Mouse (Mus musculus) stomach, postnatal 0 days (tissue): ENCODE measurements at regions not wholly inside any gene's neighbourhood (a gene's known extent, or its start where the extent isn't known, plus 50 kb on each side); places are given as distances from the start of the nearest gene placed in this dataset.

Experiments used
- CTCF ChIP-seq: IDR thresholded peaks from 2 replicates; pipeline ENCODE4 v1.5.1; 2016; ENCODE audit warnings: antibody characterized with exemption, low read depth, mild to moderate bottlenecking, moderate library complexity
- EP300 ChIP-seq: optimal IDR thresholded peaks from 2 replicates; pipeline ENCODE3; 2016; ENCODE audit warnings: antibody characterized with exemption

DNA sequence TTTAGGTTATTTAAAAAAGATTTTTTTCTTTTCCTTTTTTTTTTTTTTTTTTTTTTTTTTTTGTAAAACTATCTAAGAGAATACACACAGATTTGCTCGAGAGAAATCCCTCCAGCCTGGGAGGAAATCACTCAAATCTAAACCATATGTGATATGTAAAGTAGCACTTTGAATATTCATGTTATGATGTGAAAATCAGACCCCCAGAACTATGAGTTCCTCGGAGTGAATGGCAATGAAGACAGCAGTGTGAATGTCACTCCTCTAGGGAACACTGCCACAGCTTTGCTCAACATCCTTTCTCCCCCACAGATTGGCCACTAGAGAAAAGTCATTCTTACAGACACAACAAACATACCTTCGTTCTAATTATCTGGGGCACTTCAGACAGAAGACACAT, 217.8 kb upstream of the Ddx18 start:
- TF ChIP-seq CTCF (no peak), EP300 (no peak)
